Mouse (Mus musculus): Measurements from ENCODE around the gene Gm10271.

GRCm38 (mm10) chr10:117011047-117011446 is 38.6 kb upstream of the Gm10271 start:
- TF ChIP-seq GATA1 (IDR thresholded peaks at IDR 0.05; ENCODE audit: borderline replicate concordance, low read length) (no peak), FLI1 (IDR thresholded peaks at IDR 0.05; ENCODE audit: low read length) (no peak)

All from megakaryocyte, embryonic 14.5 days (primary cell).